Mouse (Mus musculus): ENCODE measurements around the gene Mbtps2. TPM values are rescaled to one million over a fixed set of nuclear protein-coding genes. Genes with fewer than 3 reads are reported as not detected.

Gene Mbtps2
- polyA plus RNA-seq (2016; fragmentation: Nextera tagmentation; extraction: Ambion mirVana), result 19.4 and 20.3 TPM in 2 replicates

DNA sequence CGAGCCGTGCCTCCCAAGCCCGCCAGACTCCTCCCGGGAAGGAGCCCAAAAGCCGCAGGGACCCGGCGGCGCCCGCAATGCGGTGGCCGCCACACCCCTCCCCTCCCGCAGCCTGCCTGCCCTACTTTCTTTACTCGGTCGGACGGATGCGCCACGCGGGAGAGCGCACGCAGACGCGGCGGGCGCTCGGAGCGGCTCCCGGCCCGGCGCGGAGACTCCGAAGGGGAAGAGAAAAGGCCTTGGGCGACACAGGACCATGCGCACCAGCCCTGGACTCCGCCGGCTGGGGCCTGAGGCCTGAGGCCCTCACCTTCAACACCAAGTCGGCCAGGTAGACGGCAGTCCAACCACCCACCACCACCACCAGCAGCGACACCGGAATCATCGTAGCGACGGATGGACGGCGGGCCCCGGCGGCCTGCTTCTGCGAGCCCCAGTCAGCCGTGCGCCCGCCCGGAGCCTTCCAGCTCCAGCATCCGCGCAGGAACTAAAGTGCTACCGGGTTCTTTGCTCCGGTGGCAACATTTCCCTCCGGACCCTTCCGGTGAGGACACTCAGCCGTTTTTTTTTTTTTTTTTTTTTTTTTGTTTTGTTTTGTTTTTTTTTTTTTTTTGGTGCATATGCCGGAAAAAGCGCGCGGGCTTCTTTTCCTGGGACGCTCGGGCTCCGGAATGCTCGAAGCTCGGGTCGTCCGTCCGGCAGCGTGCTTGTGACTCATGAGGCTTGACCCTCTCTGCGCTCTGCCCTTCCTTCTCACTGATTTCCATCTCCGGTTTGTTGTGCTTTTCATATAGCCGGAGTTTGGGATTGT is at the start of gene Mbtps2:
Gene Mbtps2 (minus strand): TSS at position 530 of the 811 bp plus-strand sequence.
- H3K27me3 ChIP-seq (replicated peaks), result no peaks in the 10 kb centered on the region
- peak; percentile 86 for ATAC-seq (ENCODE audit: insufficient number of reproducible peaks, low FRiP score)
- peaks cover 6% of the 10 kb centered on the region for H3K4me1 ChIP-seq (replicated peaks)
- peak within 1 kb of the TSS; percentile 81 for H3K9ac ChIP-seq
- no peaks in the 10 kb centered on the region for H3K36me3 ChIP-seq
- peak within 1 kb of the TSS; percentile 64 for H3K4me2 ChIP-seq
- H3K9me3 ChIP-seq (replicated peaks), result no peaks in the 10 kb centered on the region
- H3K4me3 ChIP-seq, result peak within 1 kb of the TSS; percentile 68
- WGBS, result 11% methylated on average over 57 of the region's 74 CpGs
- peak within 1 kb of the TSS; percentile 86 for H3K27ac ChIP-seq (ENCODE audit: poor library complexity, severe bottlenecking)

DNA sequence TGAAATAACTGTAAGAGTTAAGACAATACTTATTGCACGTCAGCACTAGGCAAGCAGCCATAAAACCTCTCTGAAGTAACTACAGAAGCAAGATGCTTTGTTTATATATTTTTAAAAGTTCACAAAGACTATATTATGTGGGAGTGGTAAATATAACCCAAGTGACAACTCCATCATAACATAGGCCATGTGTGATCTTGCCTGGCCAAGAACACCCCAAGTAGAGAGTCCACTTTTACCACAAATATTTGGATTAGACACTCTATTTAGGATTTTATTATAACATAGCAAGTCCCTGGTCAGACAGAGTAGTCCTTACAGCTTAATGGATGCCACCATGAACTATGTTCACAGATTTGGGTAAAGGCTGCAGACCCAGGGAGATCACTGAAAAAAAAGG is 47.9 kb upstream of the Mbtps2 start:
- no peaks in the 10 kb centered on the region for H3K27me3 ChIP-seq (replicated peaks)
- H3K4me2 ChIP-seq, result no peak overlapping the region
- no peaks in the 10 kb centered on the region for H3K4me1 ChIP-seq (replicated peaks)
- 70% methylated on average over 1 of the region's 1 CpGs for WGBS
- no peak overlapping the region for H3K9ac ChIP-seq
- no peaks in the 10 kb centered on the region for H3K9me3 ChIP-seq (replicated peaks)
- ATAC-seq (ENCODE audit: insufficient number of reproducible peaks, low FRiP score), result no peak
- no peak overlapping the region for H3K27ac ChIP-seq (ENCODE audit: poor library complexity, severe bottlenecking)
- no peaks in the 10 kb centered on the region for H3K36me3 ChIP-seq
- no peak overlapping the region for H3K4me3 ChIP-seq

DNA sequence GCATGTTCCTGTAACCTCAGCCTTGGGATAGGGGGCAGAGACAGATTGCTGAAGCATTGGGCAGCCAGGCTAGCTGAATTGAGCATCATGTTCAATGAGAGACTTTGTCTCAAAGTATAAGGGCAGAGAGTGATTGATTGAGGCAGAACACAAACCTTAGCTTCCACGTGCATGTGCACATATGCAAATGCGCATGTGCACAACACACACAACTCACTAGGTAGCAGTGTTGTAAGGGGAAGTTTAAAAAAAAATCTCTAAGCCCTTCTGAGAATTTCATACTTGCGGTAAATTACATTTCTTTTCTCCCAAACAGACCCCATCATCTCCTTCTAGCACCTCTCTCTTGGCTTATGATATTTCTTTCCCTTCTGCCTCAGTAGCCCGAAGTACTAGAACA is 46.2 kb upstream of the Mbtps2 start:
- no peaks in the 10 kb centered on the region for H3K4me1 ChIP-seq (replicated peaks)
- WGBS, result 63% methylated on average over 4 of the region's 4 CpGs
- ATAC-seq (ENCODE audit: insufficient number of reproducible peaks, low FRiP score), result no peak
- no peak overlapping the region for H3K9ac ChIP-seq
- H3K27ac ChIP-seq (ENCODE audit: poor library complexity, severe bottlenecking), result no peak overlapping the region
- no peaks in the 10 kb centered on the region for H3K36me3 ChIP-seq
- no peaks in the 10 kb centered on the region for H3K9me3 ChIP-seq (replicated peaks)
- H3K27me3 ChIP-seq (replicated peaks), result no peaks in the 10 kb centered on the region
- H3K4me2 ChIP-seq, result no peak overlapping the region
- H3K4me3 ChIP-seq, result no peak overlapping the region

DNA sequence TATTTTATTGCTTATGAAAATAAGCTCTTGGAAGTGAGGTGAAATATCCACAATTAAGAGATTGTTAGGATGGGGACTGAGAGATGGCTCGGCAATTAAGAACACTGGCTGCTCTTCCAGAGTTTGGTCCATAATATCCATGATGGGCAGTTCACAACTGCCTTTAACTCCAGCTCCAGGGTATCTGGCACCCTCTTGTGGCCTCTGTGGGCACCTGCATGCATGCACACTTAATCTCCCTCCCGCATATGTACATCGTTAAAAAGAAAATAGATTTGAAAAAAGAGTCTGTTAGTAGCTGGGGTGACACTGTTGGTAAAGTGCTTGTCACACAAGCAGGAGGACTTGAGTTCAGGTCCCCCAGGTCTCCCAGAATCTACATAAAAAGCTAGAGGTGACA is 45.8 kb upstream of the Mbtps2 start:
- Histone ChIP-seq H3K4me2 (no peak overlapping the region), H3K27ac (ENCODE audit: poor library complexity, severe bottlenecking) (no peak overlapping the region)
- 17% methylated on average over 3 of the region's 3 CpGs for WGBS

DNA sequence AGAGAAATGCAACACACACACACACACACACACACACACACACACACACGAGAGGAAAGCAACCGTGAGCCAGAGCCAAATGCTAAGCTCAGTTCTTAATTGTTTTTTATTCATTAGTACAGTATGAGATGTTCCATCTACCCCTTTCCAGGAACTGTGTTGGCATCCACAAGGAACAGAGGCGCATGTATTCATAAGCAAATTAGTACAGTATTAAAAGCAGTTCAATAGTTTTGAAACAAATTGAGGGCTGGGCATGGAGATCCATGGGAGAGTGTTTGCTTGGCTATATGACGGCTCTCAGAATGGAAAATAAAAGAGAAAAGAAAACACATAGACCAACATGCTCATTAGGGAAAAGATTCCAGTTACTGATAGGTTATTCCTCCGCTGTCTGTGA is 44.3 kb upstream of the Mbtps2 start:
- Histone ChIP-seq H3K4me3 (no peak overlapping the region), H3K9me3 (replicated peaks) (no peaks in the 10 kb centered on the region), H3K27ac (ENCODE audit: poor library complexity, severe bottlenecking) (no peak overlapping the region), H3K27me3 (replicated peaks) (no peaks in the 10 kb centered on the region), H3K36me3 (no peaks in the 10 kb centered on the region), H3K4me2 (no peak overlapping the region), H3K4me1 (replicated peaks) (no peaks in the 10 kb centered on the region), H3K9ac (no peak overlapping the region)
- no peak for ATAC-seq (ENCODE audit: insufficient number of reproducible peaks, low FRiP score)
- 78% methylated on average over 5 of the region's 5 CpGs for WGBS

More for the DNA sequence above, 45.8 kb upstream of the Mbtps2 start:
- Histone ChIP-seq H3K27me3 (replicated peaks) (no peaks in the 10 kb centered on the region), H3K36me3 (no peaks in the 10 kb centered on the region), H3K9ac (no peak overlapping the region), H3K4me1 (replicated peaks) (no peaks in the 10 kb centered on the region), H3K9me3 (replicated peaks) (no peaks in the 10 kb centered on the region), H3K4me3 (no peak overlapping the region)
- no peak for ATAC-seq (ENCODE audit: insufficient number of reproducible peaks, low FRiP score)

DNA sequence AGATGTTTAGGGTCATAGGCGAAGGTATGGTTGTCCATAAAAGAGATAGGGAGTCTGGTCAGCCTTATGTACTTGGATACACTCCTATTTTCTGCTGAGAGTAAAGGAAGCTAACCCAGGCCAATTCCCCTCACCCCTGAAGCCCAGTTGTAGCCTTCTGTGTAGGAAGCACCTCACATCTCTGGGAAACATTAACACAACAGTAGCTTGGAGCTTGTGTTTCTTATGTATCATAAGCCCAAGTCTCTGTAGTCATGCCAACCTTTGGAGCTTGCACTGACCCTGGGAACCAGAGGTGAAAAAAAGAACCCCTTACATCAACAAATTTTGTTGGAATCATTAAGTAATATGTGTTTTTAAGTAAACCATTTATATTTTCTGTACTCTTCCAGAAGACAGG is 38.7 kb upstream of the Mbtps2 start:
- ATAC-seq (ENCODE audit: insufficient number of reproducible peaks, low FRiP score), result no peak
- no peak overlapping the region for H3K4me3 ChIP-seq
- no peak overlapping the region for H3K4me2 ChIP-seq
- no peaks in the 10 kb centered on the region for H3K27me3 ChIP-seq (replicated peaks)
- H3K9ac ChIP-seq, result no peak overlapping the region
- no peaks in the 10 kb centered on the region for H3K9me3 ChIP-seq (replicated peaks)
- no peaks in the 10 kb centered on the region for H3K4me1 ChIP-seq (replicated peaks)
- no peaks in the 10 kb centered on the region for H3K36me3 ChIP-seq
- WGBS, result 57% methylated on average over 1 of the region's 1 CpGs
- H3K27ac ChIP-seq (ENCODE audit: poor library complexity, severe bottlenecking), result no peak overlapping the region

DNA sequence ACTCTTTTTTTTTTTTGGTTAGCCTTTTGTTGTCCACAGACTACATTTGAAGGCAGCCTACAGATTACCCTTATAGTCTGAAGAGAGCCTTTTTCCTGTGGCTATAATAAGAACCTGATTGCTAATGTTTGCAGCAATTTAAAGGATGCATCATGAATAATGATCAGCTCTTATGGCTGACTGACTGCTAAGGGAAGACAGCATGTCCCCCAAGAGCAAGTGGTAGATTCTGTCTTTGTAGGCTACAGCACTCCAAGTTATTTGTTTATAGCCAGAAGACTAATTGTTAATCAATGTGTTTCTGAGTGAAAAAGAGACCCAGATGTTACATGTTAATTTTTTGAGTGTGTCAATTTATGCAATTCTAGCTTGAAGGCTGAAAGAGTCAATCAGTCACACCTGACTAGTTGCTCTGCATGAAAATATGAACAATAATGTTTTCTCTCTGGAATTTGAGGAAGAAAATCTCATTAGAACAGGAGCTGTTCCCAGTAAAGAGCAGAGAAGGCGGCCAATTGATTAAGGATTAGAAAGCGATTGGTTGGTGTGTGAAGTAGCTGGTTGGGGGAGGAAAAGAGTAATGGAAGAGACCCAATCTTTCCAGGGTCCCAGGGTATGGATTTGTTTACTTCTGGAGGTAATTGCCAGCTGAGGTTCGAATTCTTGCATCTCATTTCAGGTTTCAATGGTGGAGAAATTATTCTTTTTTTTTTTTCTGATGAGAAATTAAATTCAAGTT is 35.3 kb upstream of the Mbtps2 start:
- Histone ChIP-seq H3K36me3 (no peaks in the 10 kb centered on the region), H3K27ac (ENCODE audit: poor library complexity, severe bottlenecking) (no peak overlapping the region), H3K4me1 (replicated peaks) (no peaks in the 10 kb centered on the region), H3K4me3 (no peak overlapping the region), H3K4me2 (no peak overlapping the region), H3K27me3 (replicated peaks) (no peaks in the 10 kb centered on the region), H3K9ac (no peak overlapping the region), H3K9me3 (replicated peaks) (0 out of 2 replicates have a peak, but pooled peaks cover 4% of the 10 kb centered on the region)
- ATAC-seq (ENCODE audit: insufficient number of reproducible peaks, low FRiP score), result no peak
- 64% methylated on average over 3 of the region's 3 CpGs for WGBS

DNA sequence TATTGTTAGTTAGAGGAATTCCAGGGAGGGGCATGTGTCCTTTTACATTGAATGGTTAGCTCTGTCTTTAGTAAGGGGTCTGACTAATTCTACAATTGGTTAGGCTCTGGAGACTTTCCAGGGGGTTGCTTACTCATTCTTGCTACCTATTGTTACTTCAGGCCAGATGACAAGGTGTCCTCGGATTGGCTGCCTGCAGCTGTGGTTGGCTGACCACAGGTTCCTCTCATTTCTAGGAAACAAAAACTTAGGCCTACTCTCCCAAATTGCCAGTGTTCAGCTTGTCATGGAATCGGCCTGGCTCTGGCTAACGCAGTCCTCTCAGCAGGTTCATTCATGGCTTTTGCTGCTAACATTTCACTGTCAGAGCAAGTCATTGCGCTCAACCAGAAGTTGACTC is 31.8 kb upstream of the Mbtps2 start:
- Histone ChIP-seq H3K4me1 (replicated peaks) (no peaks in the 10 kb centered on the region), H3K27ac (ENCODE audit: poor library complexity, severe bottlenecking) (no peak overlapping the region), H3K9ac (no peak overlapping the region), H3K4me2 (no peak overlapping the region), H3K9me3 (replicated peaks) (peaks cover 9% of the 10 kb centered on the region; the same call in 1 of the 2 replicates), H3K36me3 (no peaks in the 10 kb centered on the region), H3K27me3 (replicated peaks) (no peaks in the 10 kb centered on the region), H3K4me3 (no peak overlapping the region)
- no peak for ATAC-seq (ENCODE audit: insufficient number of reproducible peaks, low FRiP score)
- 81% methylated on average over 4 of the region's 4 CpGs for WGBS

DNA sequence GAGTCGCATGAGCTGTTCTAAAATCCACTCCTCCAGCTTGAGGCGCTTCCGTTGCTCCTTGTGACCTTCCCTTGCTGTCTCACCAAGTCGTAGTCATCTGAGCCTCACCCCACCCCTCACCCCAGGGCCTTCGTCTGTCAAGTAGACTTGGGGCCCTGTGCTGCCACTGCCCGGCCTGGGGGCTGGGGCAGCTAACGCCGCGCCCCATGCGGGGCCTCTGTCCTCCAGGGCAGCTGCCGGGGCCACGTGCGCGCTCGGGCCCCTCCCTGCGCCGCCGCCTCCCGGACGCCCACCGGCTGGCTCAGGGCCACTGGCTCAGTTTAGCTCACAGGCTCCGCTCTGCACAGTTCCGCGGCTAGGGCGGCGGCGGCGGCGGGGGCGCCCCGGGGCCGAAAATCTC is 14.4 kb upstream of the Mbtps2 start:
- no peak overlapping the region for H3K27ac ChIP-seq (ENCODE audit: poor library complexity, severe bottlenecking)
- 28% methylated on average over 32 of the region's 32 CpGs for WGBS
- no peak overlapping the region for H3K9ac ChIP-seq
- no peaks in the 10 kb centered on the region for H3K27me3 ChIP-seq (replicated peaks)
- ATAC-seq (ENCODE audit: insufficient number of reproducible peaks, low FRiP score), result no peak
- no peaks in the 10 kb centered on the region for H3K36me3 ChIP-seq
- peaks cover 3% of the 10 kb centered on the region for H3K4me1 ChIP-seq (replicated peaks)
- H3K4me3 ChIP-seq, result peak overlapping the region; percentile 14; the same call in 1 of the 2 replicates
- no peaks in the 10 kb centered on the region for H3K9me3 ChIP-seq (replicated peaks)
- peak overlapping the region; percentile 60 for H3K4me2 ChIP-seq

DNA sequence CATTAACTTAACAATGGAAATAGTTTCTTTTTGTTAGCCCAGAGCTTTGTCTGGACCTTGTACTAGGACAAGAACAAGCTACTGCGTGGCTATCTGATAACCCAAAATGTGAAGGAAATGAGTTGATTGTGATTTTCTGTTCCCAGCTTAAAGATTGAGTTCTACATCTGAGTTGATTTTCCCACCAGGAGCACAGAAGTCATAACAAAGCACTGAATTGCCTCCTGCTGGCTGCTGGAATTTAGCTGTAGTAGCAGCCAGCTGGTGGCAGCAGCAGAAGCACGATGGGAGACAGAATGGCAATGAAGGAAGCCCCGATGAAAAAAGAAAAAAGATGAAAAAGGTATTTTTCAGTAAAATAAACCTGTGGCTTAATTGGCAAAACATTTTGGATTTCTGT is 2.9 kb upstream of the Mbtps2 start:
- no peaks in the 10 kb centered on the region for H3K27me3 ChIP-seq (replicated peaks)
- no peak overlapping the region for H3K4me2 ChIP-seq
- no peaks in the 10 kb centered on the region for H3K36me3 ChIP-seq
- no peak overlapping the region for H3K9ac ChIP-seq
- no peaks in the 10 kb centered on the region for H3K9me3 ChIP-seq (replicated peaks)
- 10% methylated on average over 3 of the region's 3 CpGs for WGBS
- no peak overlapping the region for H3K4me3 ChIP-seq
- H3K27ac ChIP-seq (ENCODE audit: poor library complexity, severe bottlenecking), result no peak overlapping the region
- ATAC-seq (ENCODE audit: insufficient number of reproducible peaks, low FRiP score), result no peak
- peaks cover 4% of the 10 kb centered on the region for H3K4me1 ChIP-seq (replicated peaks)

DNA sequence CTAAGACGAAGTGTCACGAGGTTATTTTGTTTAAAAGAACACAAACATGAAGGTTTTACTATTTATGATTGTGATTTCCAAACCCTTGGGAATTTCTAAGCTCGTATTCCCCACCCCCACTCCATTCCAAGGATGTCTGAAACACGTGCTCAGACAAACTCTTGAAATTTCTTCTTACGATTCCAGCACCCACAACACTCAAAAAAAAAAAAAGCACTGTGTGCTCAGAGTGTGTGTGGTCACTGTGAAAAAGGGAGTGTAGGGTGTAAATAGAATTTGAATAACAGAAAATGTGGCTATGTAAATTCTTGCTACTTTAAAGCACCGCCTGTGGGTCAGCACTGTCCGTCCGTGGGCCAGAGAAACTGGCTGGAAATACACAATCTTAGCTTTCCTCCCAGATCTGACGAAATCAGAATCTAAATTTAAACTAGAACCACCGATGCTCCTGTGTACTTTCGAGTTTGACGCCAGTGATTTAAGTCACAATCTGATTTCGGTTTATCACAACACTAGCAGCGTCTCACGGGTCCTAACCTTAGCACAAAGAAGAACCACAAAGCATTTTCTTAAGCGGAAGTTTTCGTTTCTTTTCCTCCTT is 830 bp downstream of the Mbtps2 start:
- H3K4me3 ChIP-seq, result peak overlapping the region; percentile 68
- H3K36me3 ChIP-seq, result no peaks in the 10 kb centered on the region
- no peaks in the 10 kb centered on the region for H3K27me3 ChIP-seq (replicated peaks)
- H3K9me3 ChIP-seq (replicated peaks), result no peaks in the 10 kb centered on the region
- H3K4me2 ChIP-seq, result peak overlapping the region; percentile 64
- H3K4me1 ChIP-seq (replicated peaks), result peaks cover 6% of the 10 kb centered on the region
- ATAC-seq (ENCODE audit: insufficient number of reproducible peaks, low FRiP score), result 0 out of 2 replicates have a peak, but pooled peaks have one; percentile 36
- H3K9ac ChIP-seq, result peak overlapping the region; percentile 81
- 14% methylated on average over 17 of the region's 17 CpGs for WGBS
- peak overlapping the region; percentile 86 for H3K27ac ChIP-seq (ENCODE audit: poor library complexity, severe bottlenecking)

Measured in heart, embryonic 12.5 days (tissue).